Mouse (Mus musculus) G1E (cell line): ENCODE data around the gene Ssbp3. TPM values are rescaled to one million over a fixed set of nuclear protein-coding genes. Genes with fewer than 3 reads are reported as not detected.

Experiments used
- ATAC-seq: 2 replicates; pipeline ENCODE4 v1.8.0; 2016; ENCODE audit warnings: mild to moderate bottlenecking; ENCODE audit not compliant: insufficient number of reproducible peaks, poor library complexity, low FRiP score, severe bottlenecking; ENCODE audit errors: extremely low read depth
- DNase-seq: peaks from one replicate; pipeline ENCODE4 v3.0.0; 2012; ENCODE audit warnings: low spot score
- H3K27me3 ChIP-seq: 2 replicates; pipeline ENCODE4 v1.6.1; 2012; ENCODE audit warnings: mild to moderate bottlenecking, low read length, inconsistent platforms; ENCODE audit not compliant: insufficient read depth
- H3K36me3 ChIP-seq: replicated peaks from 2 replicates; pipeline ENCODE3; 2012; ENCODE audit warnings: mild to moderate bottlenecking, inconsistent platforms
- H3K4me1 ChIP-seq: 2 replicates; pipeline ENCODE4 v1.6.1; 2012; ENCODE audit warnings: low read depth, low read length, inconsistent platforms, mixed read lengths; ENCODE audit not compliant: insufficient read depth
- H3K4me3 ChIP-seq: 2 replicates; pipeline ENCODE4 v1.5.1; 2012; ENCODE audit warnings: low read depth, mild to moderate bottlenecking, inconsistent platforms, low read length, moderate library complexity, mixed read lengths
- H3K9me3 ChIP-seq: replicated peaks from 2 replicates; pipeline ENCODE4 v1.6.1; 2012; ENCODE audit warnings: inconsistent platforms
- CTCF ChIP-seq: IDR thresholded peaks from 2 replicates; pipeline ENCODE4 v1.5.1; 2012; ENCODE audit warnings: low read depth, low read length, inconsistent platforms, mixed read lengths
- GATA1 ChIP-seq: IDR thresholded peaks from 2 replicates; pipeline ENCODE4 v1.6.1; 2012; ENCODE audit warnings: borderline replicate concordance, low read length, inconsistent platforms, mixed read lengths
- GATA2 ChIP-seq: IDR thresholded peaks from 2 replicates; pipeline ENCODE4 v1.6.1; 2012; ENCODE audit warnings: low read depth, low read length, inconsistent platforms, borderline replicate concordance
- POLR2AphosphoS5 ChIP-seq: IDR thresholded peaks from 2 replicates; pipeline ENCODE4 v1.6.1; 2012; ENCODE audit warnings: low read depth, low read length, inconsistent platforms; ENCODE audit not compliant: insufficient replicate concordance
- TAL1 ChIP-seq: conservative IDR thresholded peaks from 2 replicates; pipeline ENCODE4 v1.6.1; 2012; ENCODE audit warnings: low read depth, low read length, inconsistent platforms, mixed read lengths
- polyA plus RNA-seq: library from polyadenylated mRNA; stranded (reverse); fragments of >175 nt; gene quantifications from 2 replicates; pipeline ENCODE4 v1.2.3, GENCODE M21; 2012
- total RNA-seq, 2 experiments: library from RNA; stranded (forward) in 1 of 2; stranded (reverse) in 1 of 2; fragments of 200-1000 nt in 1 of 2; fragments of >200 nt in 1 of 2; fragmentation: Nextera tagmentation in 1 of 2; gene quantifications; 2 replicates each; pipeline ENCODE4 v1.2.3; 2014 to 2017

The Ssbp3 gene
- total and polyA plus RNA-seq, 3 experiments = 46.6 to 685 (median 232) TPM

- TF ChIP-seq POLR2AphosphoS5 = no peak
- TF ChIP-seq GATA1 = no peak
- no peak for TF ChIP-seq TAL1
- TF ChIP-seq GATA2 = no peak
- no peak for TF ChIP-seq CTCF
- no peak for ATAC-seq
- no peaks in the 10 kb centered on the region; the same call in 1 of the 2 replicates for H3K27me3 ChIP-seq
- no peaks in the 10 kb centered on the region for H3K9me3 ChIP-seq
- no peak for DNase-seq
- no peaks in the 10 kb centered on the region; the same call in 1 of the 2 replicates for H3K4me1 ChIP-seq
- peaks cover 32% of the 10 kb centered on the region for H3K36me3 ChIP-seq
- no peak overlapping the region for H3K4me3 ChIP-seq
Measured at GRCm38 (mm10) chr4:107075456-107075855, 165.0 kb downstream of the Ssbp3 start.

GRCm38 (mm10) chr4:107078894-107079293 is 168.4 kb downstream of the Ssbp3 start:
- no peaks in the 10 kb centered on the region for H3K4me1 ChIP-seq
- DNase-seq (no peak), ATAC-seq (no peak)
- no peaks in the 10 kb centered on the region for H3K9me3 ChIP-seq
- H3K27me3 ChIP-seq = peaks cover 11% of the 10 kb centered on the region; the same call in 1 of the 2 replicates
- peaks cover 19% of the 10 kb centered on the region for H3K36me3 ChIP-seq
- H3K4me3 ChIP-seq = no peak overlapping the region
- no peak for TF ChIP-seq TAL1
- no peak for TF ChIP-seq GATA1
- no peak for TF ChIP-seq CTCF
- TF ChIP-seq POLR2AphosphoS5 = no peak
- TF ChIP-seq GATA2 = no peak

GRCm38 (mm10) chr4:107079716-107080115 is 169.2 kb downstream of the Ssbp3 start:
- no peak for DNase-seq
- peaks cover 17% of the 10 kb centered on the region for H3K36me3 ChIP-seq
- no peak for ATAC-seq
- no peaks in the 10 kb centered on the region for H3K9me3 ChIP-seq
- peaks cover 18% of the 10 kb centered on the region; the same call in 1 of the 2 replicates for H3K27me3 ChIP-seq
- H3K4me1 ChIP-seq = no peaks in the 10 kb centered on the region
- H3K4me3 ChIP-seq = no peak overlapping the region
- TF ChIP-seq CTCF = no peak
- TF ChIP-seq GATA2 = no peak
- no peak for TF ChIP-seq TAL1
- TF ChIP-seq POLR2AphosphoS5 = no peak
- no peak for TF ChIP-seq GATA1

- no peaks in the 10 kb centered on the region for H3K4me1 ChIP-seq
- ATAC-seq (no peak), DNase-seq (no peak)
- H3K9me3 ChIP-seq = no peaks in the 10 kb centered on the region
- H3K27me3 ChIP-seq = peaks cover 31% of the 10 kb centered on the region
- peaks cover 10% of the 10 kb centered on the region for H3K36me3 ChIP-seq
- no peak for TF ChIP-seq TAL1
- TF ChIP-seq GATA2 = no peak
- TF ChIP-seq POLR2AphosphoS5 = no peak
- TF ChIP-seq GATA1 = no peak
- no peak for TF ChIP-seq CTCF
- H3K4me3 ChIP-seq = no peak overlapping the region
Measured at GRCm38 (mm10) chr4:107082185-107082584, 171.7 kb downstream of the Ssbp3 start.

GRCm38 (mm10) chr4:107083126-107083525 is 172.6 kb downstream of the Ssbp3 start:
- H3K4me3 ChIP-seq = no peak overlapping the region
- H3K9me3 ChIP-seq = no peaks in the 10 kb centered on the region
- TF ChIP-seq GATA1 (no peak), GATA2 (no peak), POLR2AphosphoS5 (no peak), CTCF (no peak), TAL1 (no peak)
- peaks cover 36% of the 10 kb centered on the region for H3K27me3 ChIP-seq
- H3K4me1 ChIP-seq = no peaks in the 10 kb centered on the region
- DNase-seq = no peak
- no peak for ATAC-seq
- peaks cover 8% of the 10 kb centered on the region for H3K36me3 ChIP-seq

GRCm38 (mm10) chr4:107084343-107084742 is 173.8 kb downstream of the Ssbp3 start:
- Histone ChIP-seq H3K4me1 (no peaks in the 10 kb centered on the region), H3K9me3 (no peaks in the 10 kb centered on the region), H3K27me3 (peaks cover 47% of the 10 kb centered on the region), H3K4me3 (no peak overlapping the region), H3K36me3 (peaks cover 6% of the 10 kb centered on the region)
- no peak for ATAC-seq
- TF ChIP-seq GATA2 (no peak), GATA1 (no peak), POLR2AphosphoS5 (no peak), TAL1 (no peak), CTCF (no peak)
- DNase-seq = no peak

GRCm38 (mm10) chr4:107084858-107085257 is 174.4 kb downstream of the Ssbp3 start:
- Histone ChIP-seq H3K4me1 (no peaks in the 10 kb centered on the region), H3K36me3 (peaks cover 6% of the 10 kb centered on the region), H3K9me3 (no peaks in the 10 kb centered on the region), H3K27me3 (peaks cover 52% of the 10 kb centered on the region), H3K4me3 (no peak overlapping the region)
- ATAC-seq (no peak), DNase-seq (no peak)
- TF ChIP-seq CTCF = no peak
- TF ChIP-seq TAL1 = no peak
- no peak for TF ChIP-seq GATA2
- TF ChIP-seq POLR2AphosphoS5 = no peak
- no peak for TF ChIP-seq GATA1
